Mouse (Mus musculus) lung, postnatal 0 days (tissue): ENCODE results near the gene Alkbh6.

ENCODE experiments used
- CTCF ChIP-seq: IDR thresholded peaks from 2 replicates; pipeline ENCODE4 v1.5.1; 2016; ENCODE audit warnings: antibody characterized with exemption, mild to moderate bottlenecking
- EP300 ChIP-seq: IDR thresholded peaks from 2 replicates; pipeline ENCODE4 v1.6.1; 2016; ENCODE audit warnings: antibody characterized with exemption, mild to moderate bottlenecking, control low read depth

- TF ChIP-seq CTCF (no peak), EP300 (no peak)
These were observed 15.9 kb downstream of the Alkbh6 start for GRCm38 (mm10) chr7:30324300-30324944.
